Mouse (Mus musculus) kidney, embryonic 16.5 days (tissue): ENCODE measurements around the gene Bcl2l1. TPM values are rescaled to one million over a fixed set of nuclear protein-coding genes. Genes with fewer than 3 reads are reported as not detected.

Source experiments
- ATAC-seq: fragments of 200-750 bp; cut with Nextera tagmentation; 2 replicates; pipeline ENCODE4 v1.8.0; 2017; ENCODE audit warnings: moderate TSS enrichment; ENCODE audit not compliant: low FRiP score, low TSS enrichment
- H3K27ac ChIP-seq: fragments of 300-500 bp; sonication (generic); 2 replicates; pipeline ENCODE4 v1.5.1; 2014; ENCODE audit warnings: low read length
- H3K27me3 ChIP-seq: fragments of 300-500 bp; sonication (generic); 2 replicates; pipeline ENCODE4 v1.6.1; 2014; ENCODE audit warnings: low read length, control low read depth, mixed read lengths; ENCODE audit not compliant: insufficient read depth
- H3K36me3 ChIP-seq: fragments of 300-500 bp; sonication (generic); 2 replicates; pipeline ENCODE4 v1.6.1; 2014; ENCODE audit warnings: low read length, control low read depth, mixed read lengths; ENCODE audit not compliant: insufficient read depth
- H3K4me1 ChIP-seq: fragments of 300-500 bp; sonication (generic); 2 replicates; pipeline ENCODE4 v1.6.1; 2014; ENCODE audit warnings: low read length, control low read depth, mixed read lengths; ENCODE audit not compliant: insufficient read depth
- H3K4me2 ChIP-seq: fragments of 300-500 bp; sonication (generic); replicated peaks from 2 replicates; pipeline ENCODE4 v1.6.1; 2014; ENCODE audit warnings: low read depth, low read length
- H3K4me3 ChIP-seq: fragments of 300-500 bp; sonication (generic); 2 replicates; pipeline ENCODE4 v1.5.1; 2014; ENCODE audit warnings: mild to moderate bottlenecking, low read length
- H3K9ac ChIP-seq: fragments of 300-500 bp; sonication (generic); replicated peaks from 2 replicates; pipeline ENCODE4 v1.6.1; 2014; ENCODE audit warnings: low read length
- H3K9me3 ChIP-seq: fragments of 300-500 bp; sonication (generic); 2 replicates; pipeline ENCODE4 v1.6.1; 2016; ENCODE audit warnings: low read length, control low read depth
- WGBS: fragments of 180-500 bp; shearing (Covaris S2); extraction: QIAGEN DNeasy Blood & Tissue Kit; methylation state at CpG from one replicate; pipeline ENCODE4 v1.1.7; 2014; 5-methylcytosine and 5-hydroxymethylcytosine counted together
- polyA plus RNA-seq: library from polyadenylated mRNA; unstranded; fragments of >200 nt; fragmentation: Nextera tagmentation; extraction: Ambion mirVana; gene quantifications from 2 replicates; pipeline ENCODE4 v1.2.1, GENCODE M21; 2015

Bcl2l1 gene
- polyA plus RNA-seq, 1 experiment from 2014 or later = 113 TPM

GRCm38 (mm10) chr2:152781031-152781711, 50.4 kb downstream of the Bcl2l1 start:
- H3K27ac ChIP-seq = no peak overlapping the region
- H3K9me3 ChIP-seq = 0 out of 2 replicates have a peak, but pooled peaks cover 6% of the 10 kb centered on the region
- 80% methylated on average over 3 of the region's 3 CpGs for WGBS
- H3K9ac ChIP-seq = no peak overlapping the region
- 0 out of 2 replicates have a peak, but pooled peaks have one; percentile 8 for ATAC-seq
- peaks cover 13% of the 10 kb centered on the region for H3K4me1 ChIP-seq
- no peak overlapping the region for H3K4me2 ChIP-seq
- H3K27me3 ChIP-seq = no peaks in the 10 kb centered on the region
- peaks cover 24% of the 10 kb centered on the region for H3K36me3 ChIP-seq
- H3K4me3 ChIP-seq = no peak overlapping the region

- H3K27ac ChIP-seq = no peak overlapping the region
- peaks cover 24% of the 10 kb centered on the region for H3K36me3 ChIP-seq
- no peak overlapping the region for H3K4me3 ChIP-seq
- no peak overlapping the region for H3K9ac ChIP-seq
- ATAC-seq = no peak
- H3K9me3 ChIP-seq = 0 out of 2 replicates have a peak, but pooled peaks cover 6% of the 10 kb centered on the region
- H3K27me3 ChIP-seq = no peaks in the 10 kb centered on the region
- H3K4me2 ChIP-seq = no peak overlapping the region
- WGBS = 92% methylated on average over 2 of the region's 2 CpGs
- peaks cover 6% of the 10 kb centered on the region for H3K4me1 ChIP-seq
Observed at GRCm38 (mm10) chr2:152780466-152780865, 51.1 kb downstream of the Bcl2l1 start.

GRCm38 (mm10) chr2:152777081-152777480, 54.4 kb downstream of the Bcl2l1 start:
- H3K9me3 ChIP-seq = no peaks in the 10 kb centered on the region
- no peak overlapping the region for H3K4me3 ChIP-seq
- 80% methylated on average over 3 of the region's 3 CpGs for WGBS
- H3K4me1 ChIP-seq = no peaks in the 10 kb centered on the region
- ATAC-seq = no peak
- no peak overlapping the region for H3K9ac ChIP-seq
- no peaks in the 10 kb centered on the region for H3K27me3 ChIP-seq
- no peak overlapping the region for H3K27ac ChIP-seq
- peaks cover 23% of the 10 kb centered on the region for H3K36me3 ChIP-seq
- no peak overlapping the region for H3K4me2 ChIP-seq

- Histone ChIP-seq H3K27me3 (no peaks in the 10 kb centered on the region), H3K4me3 (no peak overlapping the region), H3K9me3 (no peaks in the 10 kb centered on the region), H3K4me1 (peaks cover 5% of the 10 kb centered on the region; the same call in 1 of the 2 replicates), H3K4me2 (no peak overlapping the region), H3K27ac (no peak overlapping the region), H3K36me3 (peaks cover 17% of the 10 kb centered on the region), H3K9ac (no peak overlapping the region)
- 76% methylated on average over 2 of the region's 2 CpGs for WGBS
- no peak for ATAC-seq
Observed at GRCm38 (mm10) chr2:152776435-152776834, 55.1 kb downstream of the Bcl2l1 start.

GRCm38 (mm10) chr2:152776019-152776418, 55.5 kb downstream of the Bcl2l1 start:
- H3K9ac ChIP-seq = no peak overlapping the region
- ATAC-seq = no peak
- peaks cover 13% of the 10 kb centered on the region; the same call in 1 of the 2 replicates for H3K36me3 ChIP-seq
- H3K27me3 ChIP-seq = no peaks in the 10 kb centered on the region
- H3K4me2 ChIP-seq = no peak overlapping the region
- H3K4me3 ChIP-seq = no peak overlapping the region
- H3K9me3 ChIP-seq = no peaks in the 10 kb centered on the region
- H3K4me1 ChIP-seq = peaks cover 5% of the 10 kb centered on the region; the same call in 1 of the 2 replicates
- no peak overlapping the region for H3K27ac ChIP-seq
- 92% methylated on average over 3 of the region's 3 CpGs for WGBS

GRCm38 (mm10) chr2:152775357-152775756, 56.2 kb downstream of the Bcl2l1 start:
- H3K4me3 ChIP-seq = no peak overlapping the region
- ATAC-seq = no peak
- 81% methylated on average over 4 of the region's 4 CpGs for WGBS

GRCm38 (mm10) chr2:152772231-152772630, 59.3 kb downstream of the Bcl2l1 start:
- H3K9ac ChIP-seq = no peak overlapping the region
- H3K4me1 ChIP-seq = peaks cover 9% of the 10 kb centered on the region
- no peak for ATAC-seq
- H3K4me2 ChIP-seq = no peak overlapping the region
- H3K9me3 ChIP-seq = no peaks in the 10 kb centered on the region
- WGBS = 21% methylated on average over 1 of the region's 1 CpGs
- H3K36me3 ChIP-seq = no peaks in the 10 kb centered on the region
- H3K4me3 ChIP-seq = no peak overlapping the region
- H3K27ac ChIP-seq = no peak overlapping the region
- H3K27me3 ChIP-seq = no peaks in the 10 kb centered on the region

More at GRCm38 (mm10) chr2:152775357-152775756, 56.2 kb downstream of the Bcl2l1 start:
- H3K36me3 ChIP-seq = 0 out of 2 replicates have a peak, but pooled peaks cover 6% of the 10 kb centered on the region
- H3K27ac ChIP-seq = no peak overlapping the region
- peaks cover 5% of the 10 kb centered on the region; the same call in 1 of the 2 replicates for H3K4me1 ChIP-seq
- no peak overlapping the region for H3K9ac ChIP-seq
- no peaks in the 10 kb centered on the region for H3K27me3 ChIP-seq
- no peaks in the 10 kb centered on the region for H3K9me3 ChIP-seq
- no peak overlapping the region for H3K4me2 ChIP-seq

GRCm38 (mm10) chr2:152771571-152771970, 60.0 kb downstream of the Bcl2l1 start:
- ATAC-seq = 0 out of 2 replicates have a peak, but pooled peaks have one; percentile 16
- Histone ChIP-seq H3K27ac (no peak overlapping the region), H3K9ac (no peak overlapping the region), H3K4me3 (no peak overlapping the region), H3K4me2 (no peak overlapping the region), H3K4me1 (peaks cover 15% of the 10 kb centered on the region), H3K27me3 (no peaks in the 10 kb centered on the region), H3K9me3 (no peaks in the 10 kb centered on the region), H3K36me3 (no peaks in the 10 kb centered on the region)
- 88% methylated on average over 9 of the region's 9 CpGs for WGBS

GRCm38 (mm10) chr2:152769677-152770076, 61.9 kb downstream of the Bcl2l1 start:
- Histone ChIP-seq H3K27ac (no peak overlapping the region), H3K4me3 (no peak overlapping the region), H3K36me3 (no peaks in the 10 kb centered on the region), H3K9me3 (no peaks in the 10 kb centered on the region), H3K9ac (no peak overlapping the region), H3K4me2 (no peak overlapping the region), H3K4me1 (peaks cover 27% of the 10 kb centered on the region), H3K27me3 (no peaks in the 10 kb centered on the region)
- no peak for ATAC-seq
- 87% methylated on average over 7 of the region's 7 CpGs for WGBS

- ATAC-seq = peak; percentile 28; the same call in 1 of the 2 replicates
- no peaks in the 10 kb centered on the region for H3K9me3 ChIP-seq
- WGBS = 57% methylated on average over 12 of the region's 12 CpGs
- H3K9ac ChIP-seq = no peak overlapping the region
- peaks cover 35% of the 10 kb centered on the region for H3K4me1 ChIP-seq
- H3K4me3 ChIP-seq = no peak overlapping the region
- peak overlapping the region; percentile 65; the same call in 1 of the 2 replicates for H3K27ac ChIP-seq
- H3K4me2 ChIP-seq = no peak overlapping the region
- no peaks in the 10 kb centered on the region for H3K36me3 ChIP-seq
- H3K27me3 ChIP-seq = no peaks in the 10 kb centered on the region
Observed at GRCm38 (mm10) chr2:152767618-152768271, 63.8 kb downstream of the Bcl2l1 start.
